Mouse (Mus musculus): ENCODE measurements around the gene Gm11444. TPM values are rescaled to one million over a fixed set of nuclear protein-coding genes. Genes with fewer than 3 reads are reported as not detected.

Gm11444 gene
- total RNA-seq, 2 experiments from 2014 or later: not detected

- intact Hi-C loops (cut with DNase I): no loop called here
- no peak for DNase-seq (ENCODE audit: extremely low spot score in 1 of 2, low spot score in 2 of 2)
Observed at GRCm38 (mm10) chr11:85884498-85884897, 34.4 kb upstream of the Gm11444 start.

GRCm38 (mm10) chr11:85876059-85876788, 26.1 kb upstream of the Gm11444 start:
- intact Hi-C loops (cut with DNase I): no loop called here
- DNase-seq (ENCODE audit: extremely low spot score in 1 of 2, low spot score in 2 of 2): peak in 1 of 2 experiments; percentile 24

- no peak for DNase-seq (ENCODE audit: extremely low spot score in 1 of 2, low spot score in 2 of 2)
- intact Hi-C loops (cut with DNase I): no loop called here
Observed at GRCm38 (mm10) chr11:85864363-85864762, 14.2 kb upstream of the Gm11444 start.

DNA sequence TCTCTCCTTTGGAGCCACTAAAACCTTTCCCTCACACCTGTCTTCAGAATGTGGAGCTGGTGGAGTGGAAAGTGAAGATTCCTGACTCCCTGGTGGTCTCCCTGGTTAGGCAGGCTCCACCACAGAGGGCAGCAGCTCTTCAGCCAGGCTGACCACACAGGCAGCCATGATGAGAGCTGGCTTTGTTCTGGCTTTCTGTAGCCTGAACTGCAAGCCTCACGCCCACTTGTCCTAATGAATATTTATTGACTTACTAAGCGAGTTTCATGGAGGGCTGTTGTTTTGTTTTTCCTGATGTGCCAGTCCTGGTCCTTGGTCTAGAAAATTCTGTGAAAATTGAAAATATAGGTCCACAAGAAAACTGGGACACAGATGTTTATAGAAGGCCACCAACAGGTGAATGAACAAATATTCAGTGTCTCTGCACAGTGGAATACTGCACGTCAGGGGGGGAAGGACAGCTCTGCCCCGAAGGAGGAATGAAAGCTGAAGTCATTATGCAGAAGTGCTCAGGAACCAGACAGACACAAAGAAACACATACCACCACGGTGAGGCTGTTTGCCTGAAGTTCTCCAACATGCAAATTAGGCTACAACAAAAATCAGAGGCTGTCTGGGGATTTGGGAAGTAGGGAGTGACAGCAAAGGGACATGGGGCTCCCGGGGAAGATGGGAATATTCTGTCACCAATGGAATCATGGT, 8.0 kb upstream of the Gm11444 start:
- intact Hi-C loops (cut with DNase I): no loop called here

GRCm38 (mm10) chr11:85850758-85851157, 625 bp upstream of the Gm11444 start:
- no peak for DNase-seq (ENCODE audit: extremely low spot score in 1 of 2, low spot score in 2 of 2)
- intact Hi-C loops (cut with DNase I): no loop called here

More for the DNA sequence above, 8.0 kb upstream of the Gm11444 start:
- DNase-seq (ENCODE audit: extremely low spot score in 1 of 2, low spot score in 2 of 2): no peak

DNA sequence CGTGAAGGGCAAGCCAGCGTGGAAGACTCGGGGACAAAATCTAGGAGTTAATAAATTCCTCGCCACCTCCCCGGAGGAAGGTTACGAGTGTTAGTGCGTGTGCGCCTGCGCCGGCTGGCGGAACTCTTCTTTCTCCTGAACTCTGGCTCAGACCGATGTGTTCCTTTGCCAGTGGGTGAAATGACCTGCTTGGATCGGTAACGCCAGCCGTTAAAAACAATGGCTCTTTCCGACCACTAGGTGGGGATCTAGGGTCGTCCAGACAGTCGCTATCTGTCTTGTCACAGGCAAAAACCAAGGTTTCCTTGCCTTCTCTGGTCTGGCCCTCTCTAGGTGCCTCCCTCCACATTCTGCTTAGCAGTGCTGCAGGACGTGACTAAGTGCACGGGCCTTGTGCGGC, 1.1 kb downstream of the Gm11444 start:
- intact Hi-C loops (cut with DNase I): loop anchor here (5.0 kb wide), 3 partner anchors 123 to 323 kb away; no protein-coding TSS in a partner anchor
- DNase-seq (ENCODE audit: extremely low spot score in 1 of 2, low spot score in 2 of 2): peak in 1 of 2 experiments; percentile 65

DNA sequence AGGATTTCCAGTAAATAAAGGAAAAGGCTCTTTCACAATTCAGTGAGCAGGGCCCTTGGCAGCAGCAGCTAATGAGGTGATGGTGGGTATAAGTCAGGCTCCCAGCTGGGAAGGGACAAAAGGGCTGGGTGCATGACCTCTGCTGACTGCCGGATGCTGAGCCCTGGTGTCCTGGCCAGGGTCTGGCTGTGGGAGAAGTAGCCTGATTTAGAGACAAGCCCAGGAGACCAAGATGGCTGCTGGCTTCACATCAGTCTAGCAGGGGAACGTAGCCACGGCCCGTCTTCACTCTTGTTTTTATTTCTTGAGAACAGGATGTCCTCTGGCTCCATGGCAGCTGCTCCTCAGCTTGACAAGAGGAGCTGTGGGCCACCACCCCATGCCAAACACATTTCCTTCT, 3.6 kb downstream of the Gm11444 start:
- no peak for DNase-seq (ENCODE audit: extremely low spot score in 1 of 2, low spot score in 2 of 2)
- intact Hi-C loops (cut with DNase I): loop anchor here (5.0 kb wide), 3 partner anchors 126 to 326 kb away; no protein-coding TSS in a partner anchor

GRCm38 (mm10) chr11:85845921-85846320, 4.2 kb downstream of the Gm11444 start:
- no peak for DNase-seq (ENCODE audit: extremely low spot score in 1 of 2, low spot score in 2 of 2)
- intact Hi-C loops (cut with DNase I): loop anchor here (5.0 kb wide), 3 partner anchors 126 to 326 kb away; no protein-coding TSS in a partner anchor

GRCm38 (mm10) chr11:85844971-85845370, 5.2 kb downstream of the Gm11444 start:
- intact Hi-C loops (cut with DNase I): loop anchor here (5.0 kb wide), 5 partner anchors 127 to 463 kb away; no protein-coding TSS in a partner anchor
- no peak for DNase-seq (ENCODE audit: extremely low spot score in 1 of 2, low spot score in 2 of 2)

DNA sequence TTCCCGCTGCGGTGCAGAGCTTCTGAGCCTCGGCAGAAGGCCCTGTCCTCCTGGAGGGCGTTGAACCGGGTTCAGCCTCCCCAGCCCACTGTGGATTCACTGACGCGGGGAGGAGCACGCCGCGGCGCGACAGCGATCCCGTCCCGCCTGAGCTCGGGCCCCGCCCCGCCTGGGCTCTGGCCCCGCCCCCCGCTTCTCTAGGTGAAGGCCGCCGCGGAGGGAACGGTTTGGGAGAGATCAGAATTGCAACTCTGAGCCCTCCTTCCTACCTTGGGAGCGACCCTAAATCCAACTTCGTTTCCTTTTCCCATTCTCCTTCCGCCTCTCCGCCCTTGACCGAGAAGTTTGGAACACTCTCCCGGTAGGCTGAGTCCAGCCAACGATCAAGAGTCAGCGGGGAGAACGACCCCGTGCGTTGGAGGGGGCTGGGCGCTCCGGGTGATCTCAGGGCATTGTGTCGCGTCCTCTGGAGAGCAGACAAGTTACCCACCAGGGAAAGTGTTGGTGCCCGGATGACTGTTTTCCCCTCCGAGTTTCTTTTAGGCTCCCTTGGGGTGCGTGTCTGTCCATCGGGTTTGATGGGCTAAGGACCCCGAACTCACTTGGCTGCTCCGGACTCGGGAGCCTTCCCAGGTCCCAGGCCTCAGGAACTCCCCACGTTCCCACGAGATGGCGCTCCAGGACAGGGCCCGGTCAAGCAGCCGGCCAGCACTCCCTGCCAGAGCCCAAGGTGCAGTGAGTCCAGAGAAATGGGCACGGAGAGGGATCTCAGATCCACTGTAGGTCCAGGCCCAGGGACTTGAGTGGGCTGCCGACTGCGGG, 5.8 kb downstream of the Gm11444 start:
- peak; percentile 54 to 89 for DNase-seq (ENCODE audit: extremely low spot score in 1 of 2, low spot score in 2 of 2)
- intact Hi-C loops (cut with DNase I): loop anchor here (5.0 kb wide), 2 partner anchors 372 to 462 kb away; no protein-coding TSS in a partner anchor

DNA sequence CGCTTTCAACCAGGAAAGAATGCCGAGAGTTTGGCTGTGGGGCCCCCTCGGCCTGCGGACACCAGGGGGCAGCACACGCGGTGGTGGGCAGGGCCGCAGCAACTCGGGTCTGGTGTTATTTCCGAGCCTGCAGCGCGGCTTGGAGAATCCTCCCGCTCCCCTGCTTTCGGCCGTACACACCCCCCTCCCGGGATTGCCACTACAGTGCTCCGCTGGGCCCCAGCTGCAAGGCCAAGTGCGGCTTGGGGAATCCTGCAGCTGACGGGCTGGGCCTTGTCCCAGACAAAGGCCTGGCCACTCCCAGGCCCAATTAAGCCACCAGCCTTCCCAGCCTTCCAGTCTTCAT, 6.8 kb downstream of the Gm11444 start:
- intact Hi-C loops (cut with DNase I): loop anchor here (5.0 kb wide), 2 partner anchors 371 to 461 kb away; no protein-coding TSS in a partner anchor
- DNase-seq (ENCODE audit: extremely low spot score in 1 of 2, low spot score in 2 of 2): peak in 1 of 2 experiments; percentile 83

DNA sequence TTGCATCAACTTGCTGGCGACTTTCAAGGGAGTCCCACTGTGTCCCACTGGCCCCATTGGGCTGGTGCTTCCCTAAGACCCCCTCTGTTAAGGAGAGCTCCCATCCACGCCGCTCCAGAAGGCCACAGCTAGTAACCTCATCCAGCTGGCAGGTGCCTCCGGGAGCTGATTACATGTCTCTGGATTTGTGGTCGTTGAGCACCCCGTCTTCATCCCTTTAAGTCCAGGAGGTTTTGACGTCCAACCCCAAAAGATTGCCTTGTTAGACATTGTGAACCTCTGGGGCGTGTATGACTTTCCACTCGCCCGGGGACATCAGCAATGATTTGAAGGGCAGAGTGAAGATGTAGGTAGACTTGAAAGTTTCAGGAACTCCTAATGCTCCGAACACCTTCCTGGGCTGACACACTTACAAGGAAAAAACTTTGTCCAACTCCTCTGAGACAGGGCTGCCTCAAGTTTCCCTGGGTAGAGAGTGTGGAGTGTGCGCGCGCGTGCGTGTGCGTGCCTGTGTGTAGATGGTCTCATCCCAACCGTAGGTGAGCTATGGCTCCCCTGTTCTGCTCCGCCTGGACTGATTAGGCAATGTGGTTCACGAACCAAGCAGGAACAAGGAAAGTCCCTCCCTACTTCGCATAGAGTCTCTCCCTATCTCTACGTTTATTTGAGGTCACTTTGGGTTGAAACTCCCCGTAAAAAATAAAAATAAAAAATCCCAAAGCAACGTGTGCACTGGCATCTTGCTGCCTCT, 7.4 kb downstream of the Gm11444 start:
- intact Hi-C loops (cut with DNase I): loop anchor here (5.0 kb wide), 2 partner anchors 370 to 460 kb away; no protein-coding TSS in a partner anchor
- DNase-seq (ENCODE audit: extremely low spot score in 1 of 2, low spot score in 2 of 2): no peak

DNA sequence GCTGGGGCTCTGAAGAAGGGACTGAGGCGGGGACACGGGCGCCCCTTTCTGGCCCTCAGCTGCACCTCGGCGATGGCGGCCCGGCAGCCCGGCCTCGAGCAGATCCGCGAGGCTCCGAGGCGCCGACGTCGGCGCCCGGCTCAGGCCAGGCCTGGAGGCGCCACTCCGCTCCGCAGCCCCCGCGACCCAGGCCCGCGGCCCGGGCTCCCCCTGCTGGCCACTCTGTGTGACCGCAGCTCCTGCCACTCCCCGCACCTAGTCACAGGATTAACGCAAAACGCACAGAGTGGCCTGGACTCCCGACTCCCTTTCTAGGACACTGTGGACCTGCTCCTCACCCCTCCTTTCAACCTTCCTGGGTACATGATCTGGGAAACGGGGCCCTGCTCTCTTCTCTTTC, 8.2 kb downstream of the Gm11444 start:
- peak in 1 of 2 experiments; percentile 77 for DNase-seq (ENCODE audit: extremely low spot score in 1 of 2, low spot score in 2 of 2)

DNA sequence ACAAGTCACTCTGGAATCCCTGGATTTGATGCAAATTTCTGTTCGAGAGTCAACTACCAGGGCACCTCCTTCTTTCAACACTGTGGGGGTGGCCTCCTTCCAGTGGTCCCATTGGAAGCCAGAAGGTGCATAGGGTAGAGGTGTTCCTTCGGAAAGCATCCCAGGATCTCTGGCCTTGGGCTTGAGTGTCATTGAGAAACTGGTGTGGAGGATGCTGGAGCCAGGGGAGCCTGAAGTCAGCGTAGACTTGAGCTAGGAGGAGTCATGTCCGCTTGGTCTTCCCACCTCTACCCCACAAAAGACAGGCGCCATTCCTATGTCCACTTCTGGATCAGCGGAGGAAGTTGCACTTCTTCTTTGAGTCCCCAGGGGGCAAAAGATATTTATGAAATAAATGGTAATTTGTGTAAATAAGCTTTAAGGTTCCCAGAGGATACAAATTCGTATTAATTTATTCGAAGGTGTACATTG, 8.9 kb downstream of the Gm11444 start:
- no peak for DNase-seq (ENCODE audit: extremely low spot score in 1 of 2, low spot score in 2 of 2)
- intact Hi-C loops (cut with DNase I): loop anchor here (5.0 kb wide), 2 partner anchors 369 to 459 kb away; no protein-coding TSS in a partner anchor

More for the DNA sequence above, 8.2 kb downstream of the Gm11444 start:
- intact Hi-C loops (cut with DNase I): loop anchor here (5.0 kb wide), 2 partner anchors 370 to 460 kb away; no protein-coding TSS in a partner anchor

DNA sequence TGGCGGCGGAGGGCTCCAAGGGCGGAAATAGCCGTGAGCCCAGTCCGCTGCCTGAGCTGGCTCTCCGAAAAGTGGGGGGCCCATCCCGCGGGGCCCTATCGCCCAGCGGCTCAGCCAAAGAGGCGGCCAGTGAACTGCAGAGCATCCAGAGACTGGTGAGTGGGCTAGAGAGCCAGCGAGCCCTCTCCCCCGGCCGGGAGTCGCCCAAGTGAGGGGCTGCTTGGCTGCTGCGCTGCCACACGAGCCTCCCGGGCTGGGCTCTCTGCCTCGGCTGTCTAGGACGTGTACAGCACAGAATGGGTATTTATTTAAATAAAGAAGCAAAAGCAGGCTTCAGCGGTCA, 9.4 kb downstream of the Gm11444 start:
- no peak for DNase-seq (ENCODE audit: extremely low spot score in 1 of 2, low spot score in 2 of 2)
- intact Hi-C loops (cut with DNase I): loop anchor here (5.0 kb wide), 2 partner anchors 368 to 458 kb away; no protein-coding TSS in a partner anchor

DNA sequence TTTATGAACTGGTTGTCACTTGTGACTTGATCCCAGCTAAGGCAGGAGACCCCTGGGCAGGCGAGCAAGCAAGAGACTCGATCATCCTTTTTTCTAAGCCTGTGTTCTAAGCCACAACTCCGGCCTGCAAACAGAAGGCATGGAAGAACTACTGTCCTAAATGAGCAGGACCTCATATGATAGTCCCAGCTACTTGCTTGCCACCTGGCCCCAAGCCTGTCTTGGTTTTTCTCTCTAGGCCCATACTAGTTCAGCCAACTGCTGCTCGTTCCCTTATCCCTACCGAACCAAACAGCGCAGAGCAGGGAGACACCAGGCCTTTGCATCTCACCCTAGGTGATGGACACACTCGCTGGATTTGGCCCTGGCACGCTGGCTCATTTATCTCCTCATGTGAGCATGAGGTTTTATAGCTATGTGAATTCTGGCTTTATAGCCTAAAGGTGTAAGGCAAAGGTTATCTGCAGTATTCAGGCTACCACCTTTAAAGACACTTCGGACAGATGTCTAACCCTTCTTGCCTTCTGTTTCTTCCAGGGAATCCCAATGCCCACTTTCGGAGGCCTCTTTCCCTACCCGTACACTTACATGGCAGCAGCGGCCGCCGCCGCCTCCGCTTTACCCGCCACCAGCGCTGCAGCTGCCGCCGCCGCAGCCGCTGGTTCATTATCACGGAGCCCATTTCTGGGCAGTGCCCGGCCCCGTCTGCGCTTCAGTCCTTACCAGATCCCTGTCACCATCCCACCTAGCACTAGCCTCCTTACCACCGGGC, 9.9 kb downstream of the Gm11444 start:
- DNase-seq (ENCODE audit: extremely low spot score in 1 of 2, low spot score in 2 of 2): no peak
- intact Hi-C loops (cut with DNase I): loop anchor here (5.0 kb wide), 2 partner anchors 368 to 458 kb away; no protein-coding TSS in a partner anchor

Data from left cerebral cortex, postnatal 10 days (tissue).